Mouse (Mus musculus): ENCODE results near the gene Tcp11. TPM values are rescaled to one million over a fixed set of nuclear protein-coding genes. Genes with fewer than 3 reads are reported as not detected.

The Tcp11 gene
- polyA plus RNA-seq, 1 experiment from 2014 or later, result 1.1 TPM

DNA sequence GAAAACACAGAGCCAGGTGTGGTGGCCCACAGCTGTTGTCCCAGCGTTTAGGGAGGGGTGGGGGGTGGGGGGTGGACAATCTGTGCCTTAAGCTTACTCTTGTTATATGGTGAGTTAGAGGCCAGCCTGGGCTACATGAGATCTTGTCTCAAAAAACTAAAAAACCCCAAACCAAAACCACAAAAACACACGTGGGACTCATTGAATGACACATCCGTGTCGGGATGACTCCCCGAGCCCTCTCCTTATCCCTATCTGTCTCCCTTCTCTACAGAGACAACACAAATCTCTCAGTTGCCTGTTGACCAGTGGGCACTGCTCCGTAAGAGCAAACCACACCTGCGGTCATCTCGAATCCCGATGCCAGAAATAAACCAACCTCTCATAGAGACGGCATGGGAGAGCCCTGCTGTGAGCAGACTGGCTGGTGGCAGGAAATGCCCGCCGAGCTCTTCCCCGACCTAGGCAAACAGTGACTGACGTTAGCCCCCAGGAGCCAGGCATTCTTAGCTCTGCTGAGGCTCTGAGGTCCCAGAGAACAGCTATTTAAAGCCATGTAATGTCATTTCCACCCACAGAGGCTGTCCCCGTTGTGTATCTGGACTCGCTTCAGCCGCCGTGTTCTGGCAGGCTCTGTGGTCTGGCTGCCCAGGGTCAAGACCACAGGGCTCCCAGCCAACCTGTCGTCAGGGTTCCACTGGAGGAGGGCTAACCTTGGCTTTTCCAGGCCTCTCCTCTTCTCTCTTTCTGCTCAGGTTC lies 37.2 kb upstream of the Tcp11 start:
- no peaks in the 10 kb centered on the region for H3K27me3 ChIP-seq (ENCODE audit: control insufficient read depth, insufficient read depth, low read length)
- H3K9ac ChIP-seq (ENCODE audit: low read length), result no peak overlapping the region

DNA sequence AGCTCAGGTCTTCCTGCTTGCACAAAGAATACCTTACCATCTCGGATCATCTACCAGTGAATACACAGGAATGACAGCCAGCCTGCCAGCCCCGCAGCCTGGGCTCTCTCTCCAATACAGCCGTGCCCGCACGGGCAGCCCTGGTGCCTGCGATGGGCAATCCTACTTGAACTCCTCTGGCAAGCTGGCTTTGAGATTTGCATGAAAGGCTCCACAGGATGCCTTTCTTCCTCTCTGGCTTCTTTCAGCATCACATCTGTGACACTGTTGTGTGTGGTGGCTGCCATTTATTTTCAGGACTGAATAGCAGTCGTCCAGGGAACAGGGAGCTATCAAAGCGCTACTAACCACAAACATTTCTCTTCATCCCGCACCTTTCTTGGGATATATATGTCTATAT lies 35.9 kb upstream of the Tcp11 start:
- Histone ChIP-seq H3K27ac (replicated peaks) (no peak overlapping the region), H3K27me3 (ENCODE audit: control insufficient read depth, insufficient read depth, low read length) (no peaks in the 10 kb centered on the region), H3K4me3 (ENCODE audit: low read depth, low read length) (no peak overlapping the region), H3K9me3 (ENCODE audit: control insufficient read depth, low read length) (no peaks in the 10 kb centered on the region), H3K4me2 (replicated peaks; ENCODE audit: low read depth) (no peak overlapping the region), H3K9ac (ENCODE audit: low read length) (no peak overlapping the region), H3K4me1 (replicated peaks; ENCODE audit: control insufficient read depth, insufficient read depth) (no peaks in the 10 kb centered on the region), H3K36me3 (ENCODE audit: control insufficient read depth, insufficient read depth, low read length) (no peaks in the 10 kb centered on the region)
- 87% methylated on average over 9 of the region's 9 CpGs for WGBS
- TF ChIP-seq EP300 (optimal IDR thresholded peaks at IDR 0.05), result no peak
- no peak for TF ChIP-seq CTCF (IDR thresholded peaks at IDR 0.05; ENCODE audit: low read depth)
- ATAC-seq (ENCODE audit: low FRiP score, low TSS enrichment) (no peak), DNase-seq (ENCODE audit: low spot score) (no peak)

More for the DNA sequence above, 37.2 kb upstream of the Tcp11 start:
- Histone ChIP-seq H3K4me3 (ENCODE audit: low read depth, low read length) (no peak overlapping the region), H3K27ac (replicated peaks) (no peak overlapping the region), H3K4me2 (replicated peaks; ENCODE audit: low read depth) (no peak overlapping the region), H3K36me3 (ENCODE audit: control insufficient read depth, insufficient read depth, low read length) (no peaks in the 10 kb centered on the region), H3K4me1 (replicated peaks; ENCODE audit: control insufficient read depth, insufficient read depth) (no peaks in the 10 kb centered on the region), H3K9me3 (ENCODE audit: control insufficient read depth, low read length) (no peaks in the 10 kb centered on the region)
- ATAC-seq (ENCODE audit: low FRiP score, low TSS enrichment), result no peak; the same call in 1 of the 2 replicates
- no peak for DNase-seq (ENCODE audit: low spot score)
- WGBS, result 42% methylated on average over 19 of the region's 19 CpGs
- TF ChIP-seq EP300 (optimal IDR thresholded peaks at IDR 0.05), result no peak
- TF ChIP-seq CTCF (IDR thresholded peaks at IDR 0.05; ENCODE audit: low read depth), result no peak

DNA sequence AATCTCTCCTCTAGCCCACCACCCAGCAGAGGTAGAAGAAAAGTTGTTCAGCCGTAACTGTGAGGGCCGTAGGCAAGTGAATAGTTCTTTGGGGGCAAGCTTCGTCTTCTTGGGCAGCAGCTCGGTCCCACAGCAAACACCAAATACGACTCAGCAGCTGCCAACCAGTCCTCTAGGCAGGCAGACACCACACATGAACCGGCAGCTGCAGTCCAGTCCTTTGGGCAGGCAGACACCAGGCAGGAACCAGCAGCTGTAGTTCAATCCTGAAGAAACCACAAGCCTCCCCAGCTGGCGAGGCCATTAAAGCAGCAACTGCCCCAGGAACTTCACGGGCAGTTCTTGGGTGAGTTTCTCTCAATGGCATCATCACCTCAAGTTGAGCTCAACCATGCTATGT lies 31.8 kb upstream of the Tcp11 start:
- Histone ChIP-seq H3K36me3 (ENCODE audit: control insufficient read depth, insufficient read depth, low read length) (no peaks in the 10 kb centered on the region), H3K9me3 (ENCODE audit: control insufficient read depth, low read length) (no peaks in the 10 kb centered on the region), H3K4me1 (replicated peaks; ENCODE audit: control insufficient read depth, insufficient read depth) (no peaks in the 10 kb centered on the region), H3K4me2 (replicated peaks; ENCODE audit: low read depth) (no peak overlapping the region), H3K27me3 (ENCODE audit: control insufficient read depth, insufficient read depth, low read length) (no peaks in the 10 kb centered on the region), H3K27ac (replicated peaks) (no peak overlapping the region), H3K4me3 (ENCODE audit: low read depth, low read length) (no peak overlapping the region), H3K9ac (ENCODE audit: low read length) (no peak overlapping the region)
- ATAC-seq (ENCODE audit: low FRiP score, low TSS enrichment) (no peak), DNase-seq (ENCODE audit: low spot score) (no peak)
- WGBS, result 87% methylated on average over 8 of the region's 8 CpGs
- no peak for TF ChIP-seq EP300 (optimal IDR thresholded peaks at IDR 0.05)
- no peak for TF ChIP-seq CTCF (IDR thresholded peaks at IDR 0.05; ENCODE audit: low read depth)

DNA sequence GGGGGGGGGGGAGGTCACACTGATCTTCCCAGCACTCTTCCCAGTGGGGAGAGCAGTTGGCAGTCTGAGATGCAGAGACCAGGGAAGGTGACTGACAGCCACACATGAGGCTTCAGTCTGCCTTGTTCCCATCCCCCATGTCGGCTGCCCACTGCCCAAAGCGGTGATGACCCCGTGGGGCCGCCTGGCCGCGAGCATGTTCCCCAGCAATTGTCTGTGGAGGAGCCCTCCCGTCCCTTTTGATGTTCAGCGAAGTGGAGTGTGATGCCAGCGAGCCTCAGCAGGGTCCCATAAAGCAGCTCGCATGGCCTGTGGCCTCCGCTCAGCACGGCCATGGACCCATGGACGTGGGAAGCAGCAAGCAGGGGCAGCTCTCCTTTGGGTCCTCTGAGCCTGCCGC lies 26.8 kb upstream of the Tcp11 start:
- no peak for ATAC-seq (ENCODE audit: low FRiP score, low TSS enrichment)
- WGBS, result 38% methylated on average over 14 of the region's 14 CpGs

DNA sequence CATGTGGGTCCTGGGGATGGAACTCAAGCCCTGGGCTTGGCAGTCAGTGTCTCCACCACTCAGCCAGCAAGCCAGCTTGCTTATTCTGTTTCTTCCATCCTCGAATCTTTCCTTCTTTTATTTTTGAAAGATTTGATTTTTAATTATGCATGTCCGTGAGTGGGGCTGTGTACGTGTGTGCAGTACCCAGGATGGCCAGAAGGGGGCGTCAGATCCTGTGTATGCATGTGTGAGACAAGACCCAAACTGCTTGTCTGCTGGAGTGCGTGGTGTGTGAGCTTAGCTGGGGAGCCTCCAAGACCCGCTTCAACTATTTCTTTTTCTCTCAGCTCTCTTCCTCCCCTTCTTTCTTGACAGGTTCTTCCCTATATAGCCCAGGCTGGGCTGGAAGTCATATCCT lies 25.9 kb upstream of the Tcp11 start:
- Histone ChIP-seq H3K9ac (ENCODE audit: low read length) (no peak overlapping the region), H3K4me3 (ENCODE audit: low read depth, low read length) (no peak overlapping the region), H3K9me3 (ENCODE audit: control insufficient read depth, low read length) (no peaks in the 10 kb centered on the region), H3K27ac (replicated peaks) (no peak overlapping the region), H3K4me1 (replicated peaks; ENCODE audit: control insufficient read depth, insufficient read depth) (no peaks in the 10 kb centered on the region), H3K27me3 (ENCODE audit: control insufficient read depth, insufficient read depth, low read length) (no peaks in the 10 kb centered on the region), H3K4me2 (replicated peaks; ENCODE audit: low read depth) (no peak overlapping the region), H3K36me3 (ENCODE audit: control insufficient read depth, insufficient read depth, low read length) (no peaks in the 10 kb centered on the region)
- TF ChIP-seq CTCF (IDR thresholded peaks at IDR 0.05; ENCODE audit: low read depth) (peak; percentile 48), EP300 (optimal IDR thresholded peaks at IDR 0.05) (no peak)
- ATAC-seq (ENCODE audit: low FRiP score, low TSS enrichment) (no peak), DNase-seq (ENCODE audit: low spot score) (no peak)
- 78% methylated on average over 6 of the region's 6 CpGs for WGBS

More for the DNA sequence above, 26.8 kb upstream of the Tcp11 start:
- Histone ChIP-seq H3K4me2 (replicated peaks; ENCODE audit: low read depth) (no peak overlapping the region), H3K9me3 (ENCODE audit: control insufficient read depth, low read length) (no peaks in the 10 kb centered on the region), H3K4me3 (ENCODE audit: low read depth, low read length) (no peak overlapping the region), H3K4me1 (replicated peaks; ENCODE audit: control insufficient read depth, insufficient read depth) (no peaks in the 10 kb centered on the region), H3K27me3 (ENCODE audit: control insufficient read depth, insufficient read depth, low read length) (no peaks in the 10 kb centered on the region), H3K27ac (replicated peaks) (no peak overlapping the region), H3K9ac (ENCODE audit: low read length) (no peak overlapping the region), H3K36me3 (ENCODE audit: control insufficient read depth, insufficient read depth, low read length) (no peaks in the 10 kb centered on the region)
- no peak for DNase-seq (ENCODE audit: low spot score)
- TF ChIP-seq EP300 (optimal IDR thresholded peaks at IDR 0.05) (no peak), CTCF (IDR thresholded peaks at IDR 0.05; ENCODE audit: low read depth) (no peak)

DNA sequence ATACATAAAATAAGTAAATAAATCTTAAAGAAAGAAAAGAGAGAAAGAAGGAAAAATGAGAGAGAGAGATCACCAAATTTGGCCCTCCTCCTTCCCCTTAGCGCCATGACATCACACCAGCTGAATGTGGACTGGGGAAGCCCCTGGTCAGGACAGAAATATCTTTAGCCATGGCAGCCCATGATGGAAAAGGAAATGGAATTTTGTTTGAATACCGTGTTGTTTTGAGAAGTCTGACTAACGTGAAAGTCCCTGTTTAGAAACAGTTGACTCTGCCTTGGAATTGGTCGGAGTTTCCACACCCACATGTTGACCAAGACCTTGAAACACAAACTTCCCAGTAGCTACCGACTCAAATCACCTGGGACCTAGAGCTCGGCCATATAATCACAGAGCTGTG lies 24.0 kb upstream of the Tcp11 start:
- WGBS, result 68% methylated on average over 6 of the region's 6 CpGs

More for the DNA sequence above, 24.0 kb upstream of the Tcp11 start:
- TF ChIP-seq CTCF (IDR thresholded peaks at IDR 0.05; ENCODE audit: low read depth) (no peak), EP300 (optimal IDR thresholded peaks at IDR 0.05) (no peak)
- no peak for ATAC-seq (ENCODE audit: low FRiP score, low TSS enrichment)
- no peaks in the 10 kb centered on the region for H3K9me3 ChIP-seq (ENCODE audit: control insufficient read depth, low read length)
- no peaks in the 10 kb centered on the region for H3K36me3 ChIP-seq (ENCODE audit: control insufficient read depth, insufficient read depth, low read length)
- no peak for DNase-seq (ENCODE audit: low spot score)
- H3K4me3 ChIP-seq (ENCODE audit: low read depth, low read length), result no peak overlapping the region
- no peak overlapping the region for H3K27ac ChIP-seq (replicated peaks)
- H3K4me2 ChIP-seq (replicated peaks; ENCODE audit: low read depth), result no peak overlapping the region
- no peak overlapping the region for H3K9ac ChIP-seq (ENCODE audit: low read length)
- no peaks in the 10 kb centered on the region for H3K27me3 ChIP-seq (ENCODE audit: control insufficient read depth, insufficient read depth, low read length)
- no peaks in the 10 kb centered on the region for H3K4me1 ChIP-seq (replicated peaks; ENCODE audit: control insufficient read depth, insufficient read depth)
